Mouse (Mus musculus) cerebellum, postnatal 25 days (tissue): ENCODE measurements at regions not wholly inside any gene's neighbourhood (a gene's known extent, or its start where the extent isn't known, plus 50 kb on each side); places are given as distances from the start of the nearest gene placed in this dataset.

Experiments
- DNase-seq, 2 experiments: peaks; one replicate each; pipeline ENCODE4 v3.0.0; 2021; ENCODE audit warnings: mixed read lengths in 2 of 2

GRCm38 (mm10) chr14:99617374-99617773 is 318.9 kb downstream of the Klf5 start:
- DNase-seq: no peak

DNA sequence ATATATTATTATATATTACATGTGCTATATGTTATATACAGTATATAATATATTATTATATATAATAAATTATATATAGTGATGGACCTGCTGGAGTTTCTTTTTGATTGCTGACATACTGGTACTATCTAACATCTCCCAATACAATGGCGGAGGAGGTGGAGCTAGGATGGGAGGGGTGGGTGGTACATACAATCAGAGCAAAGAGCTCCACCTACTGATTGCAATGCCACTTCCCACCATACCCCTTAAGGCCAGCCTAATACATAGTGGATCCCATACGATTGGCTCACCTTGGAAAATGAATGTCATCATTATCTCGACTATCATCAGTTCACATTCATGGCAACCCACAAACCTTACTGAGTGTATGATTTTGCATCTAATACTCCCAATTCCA is 323.0 kb downstream of the Klf5 start:
- no peak for DNase-seq

DNA sequence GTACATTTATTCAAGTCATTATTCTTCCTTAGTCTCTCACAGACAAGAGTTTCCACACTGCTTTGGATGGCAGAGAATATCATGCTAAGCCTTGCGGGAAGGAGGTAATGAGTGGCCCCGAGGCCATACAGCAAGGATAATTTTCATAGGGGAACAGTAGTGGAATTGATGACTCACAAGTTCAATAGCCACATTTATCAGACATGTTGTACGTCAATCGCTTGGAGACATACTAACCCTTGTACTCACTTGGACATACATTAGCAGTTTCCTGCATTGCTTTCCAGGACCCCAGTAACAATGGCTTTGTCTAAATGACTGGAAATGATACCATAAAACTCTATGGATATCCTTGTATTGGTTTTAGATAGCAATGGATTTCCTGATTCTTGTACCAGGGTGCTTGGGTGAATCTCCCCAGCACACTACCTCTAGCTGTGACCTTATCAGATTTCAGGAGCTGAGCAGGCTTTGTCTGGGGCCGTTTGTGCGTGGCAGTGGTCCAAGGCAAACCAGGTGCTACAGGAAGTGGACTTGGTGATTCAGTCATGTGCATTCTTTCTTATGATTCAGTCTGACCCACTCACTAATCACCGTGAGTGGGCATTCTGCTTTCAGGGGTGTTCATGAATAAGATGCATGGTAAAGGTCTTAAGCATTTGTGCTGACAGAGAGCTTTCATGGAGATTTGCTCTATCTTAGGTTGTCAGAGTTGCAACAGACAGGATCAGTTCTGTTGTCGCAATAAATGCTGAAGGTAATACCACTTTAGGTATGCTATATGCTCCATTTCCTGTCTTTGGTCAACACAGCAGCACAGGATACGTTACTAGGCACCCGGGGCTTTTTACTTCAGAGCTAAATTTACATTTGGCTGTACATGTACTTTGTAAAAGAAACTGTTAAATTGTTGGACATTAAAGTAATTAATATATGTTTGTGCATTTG is 326.2 kb downstream of the Klf5 start:
- no peak for DNase-seq

DNA sequence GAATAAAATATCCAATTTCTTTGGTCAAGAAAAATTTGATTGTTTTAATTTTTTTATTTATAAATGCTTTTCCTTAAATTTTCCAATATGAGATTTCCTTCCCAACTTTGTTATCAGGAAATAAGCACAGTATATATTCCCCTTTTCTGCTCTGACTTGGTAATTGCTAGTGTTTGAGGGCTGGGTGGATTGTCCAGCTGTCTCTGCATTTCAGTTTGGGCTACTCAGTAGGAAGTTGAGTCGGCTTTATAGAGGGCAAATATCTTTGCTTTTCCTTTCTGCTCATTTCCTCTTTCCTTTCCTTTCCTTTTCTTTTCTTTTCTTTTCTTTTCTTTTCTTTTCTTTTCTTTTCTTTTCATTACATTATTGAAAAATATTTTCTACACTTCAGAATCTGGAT is 329.1 kb downstream of the Klf5 start:
- DNase-seq: no peak

- no peak for DNase-seq
Observed at GRCm38 (mm10) chr14:99631092-99631491, 332.6 kb downstream of the Klf5 start.

GRCm38 (mm10) chr14:99632444-99632843 is 334.0 kb downstream of the Klf5 start:
- DNase-seq: no peak

DNA sequence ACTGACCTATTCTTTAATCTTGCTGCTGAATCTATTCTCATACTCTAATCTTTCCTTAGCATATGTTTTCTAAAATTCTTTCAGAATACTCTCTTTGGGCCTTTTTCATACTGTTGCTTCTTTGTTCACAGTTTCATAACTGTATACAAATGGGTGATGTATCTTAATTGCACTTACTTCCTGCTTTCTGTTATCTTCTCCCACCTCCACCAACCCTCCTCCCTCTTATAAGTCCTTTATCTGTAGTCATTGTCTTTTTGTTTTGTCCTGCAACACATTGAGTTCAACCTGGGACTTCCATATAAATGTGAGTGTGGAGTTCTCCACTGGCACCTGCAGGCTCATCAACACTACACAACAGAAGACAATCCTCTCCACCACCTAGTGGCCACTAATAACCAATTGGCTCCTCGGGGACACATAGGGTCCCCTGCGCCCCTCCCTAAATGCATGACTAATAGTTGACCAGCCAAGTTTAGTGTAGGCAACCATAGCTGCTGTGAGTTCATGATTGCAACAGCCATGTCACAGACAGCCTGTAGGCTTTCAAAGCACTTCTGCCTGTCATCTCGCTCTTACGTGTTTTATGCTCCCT is 337.2 kb downstream of the Klf5 start:
- no peak for DNase-seq

GRCm38 (mm10) chr14:99641475-99642453 is 343.3 kb downstream of the Klf5 start:
- DNase-seq: no peak

DNA sequence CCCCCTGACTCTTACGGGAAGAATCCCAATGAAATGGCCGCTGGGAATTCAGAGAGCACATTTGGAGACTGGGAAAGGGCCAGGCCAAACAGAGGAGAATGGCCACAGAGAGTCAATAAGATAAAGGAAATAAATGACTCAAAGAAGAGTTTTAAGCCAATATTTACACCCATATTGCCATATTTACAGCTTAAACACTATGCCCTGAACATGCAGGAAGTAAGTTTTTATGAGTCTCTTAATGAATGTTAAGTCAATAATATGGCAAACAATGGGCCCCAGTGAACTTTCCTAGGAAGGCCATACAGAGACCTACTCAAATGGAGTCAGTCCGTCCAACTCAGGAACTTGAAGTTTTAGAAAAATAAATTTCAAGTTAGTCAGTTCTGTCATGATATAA is 347.8 kb downstream of the Klf5 start:
- no peak for DNase-seq

DNA sequence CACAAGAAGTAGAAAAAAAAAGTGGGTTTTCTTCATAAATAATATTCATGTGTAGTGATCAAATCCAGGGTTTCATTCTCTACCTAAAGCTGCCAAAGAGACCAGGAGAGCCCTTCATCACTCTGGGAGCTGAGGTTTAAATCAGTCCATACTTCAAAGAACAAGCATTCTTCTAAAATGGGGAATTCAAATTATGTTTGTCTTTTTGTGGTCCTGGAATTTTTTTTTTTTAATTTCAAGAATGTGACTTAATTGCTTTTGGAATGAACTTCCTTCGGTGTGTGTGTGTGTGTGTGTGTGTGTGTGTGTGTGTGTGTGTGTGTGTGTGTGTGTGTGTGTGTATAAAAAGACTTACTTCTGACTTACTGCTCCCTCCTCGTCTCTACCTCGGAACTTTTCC is 375.9 kb downstream of the Klf5 start:
- DNase-seq: no peak

DNA sequence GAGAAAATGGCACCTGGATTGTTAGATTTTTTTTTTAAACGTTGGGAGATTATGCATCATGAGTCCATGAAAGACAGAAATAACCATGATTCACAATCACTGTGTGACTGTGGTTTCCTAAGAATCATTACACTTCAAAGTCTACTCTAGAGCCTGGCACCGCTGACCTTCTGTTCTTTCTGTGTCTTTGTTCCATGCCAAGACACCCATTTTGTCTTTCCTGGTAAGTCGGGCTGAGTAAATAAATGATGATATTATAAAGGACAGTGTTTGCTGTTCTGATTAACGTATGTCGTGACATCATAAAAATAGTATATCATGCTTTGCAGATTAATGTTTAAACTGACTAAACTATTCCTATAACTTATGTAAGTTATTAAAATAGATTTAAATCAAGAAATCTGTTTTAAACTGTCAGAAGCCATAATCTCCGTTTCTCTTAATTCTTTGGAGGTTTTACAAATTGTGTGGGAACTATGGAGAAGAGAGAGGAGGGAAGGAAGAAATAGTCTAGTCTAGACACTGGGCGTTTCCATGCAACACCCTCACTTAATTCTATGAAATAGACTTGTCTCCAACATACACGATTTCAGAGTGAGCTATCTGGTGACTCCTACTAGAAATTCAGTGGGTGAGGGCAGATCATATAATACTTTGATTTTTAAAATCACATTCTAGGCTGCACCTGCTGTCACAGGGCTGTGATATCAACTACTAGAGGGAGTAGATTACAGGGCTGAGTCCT is 388.7 kb downstream of the Klf5 start:
- DNase-seq: no peak

DNA sequence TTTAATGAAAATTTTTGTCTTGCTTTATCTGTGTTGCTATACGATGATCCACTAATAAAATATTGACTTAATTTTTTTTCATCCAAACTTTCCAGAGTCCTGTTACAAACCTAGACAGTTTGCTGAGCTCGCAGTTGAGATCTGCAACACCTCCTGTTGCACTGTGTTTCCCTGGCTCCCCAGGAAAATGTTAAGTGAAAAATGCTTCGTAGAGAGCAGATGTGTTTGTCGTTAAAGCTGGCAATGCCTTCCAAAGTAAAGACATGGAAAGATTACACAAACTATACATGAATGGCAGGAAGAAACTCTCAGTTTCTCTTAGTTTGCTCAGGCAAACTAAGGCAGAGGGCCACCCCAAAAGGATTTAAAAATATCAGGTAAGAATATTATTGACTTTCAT is 389.9 kb downstream of the Klf5 start:
- no peak for DNase-seq

DNA sequence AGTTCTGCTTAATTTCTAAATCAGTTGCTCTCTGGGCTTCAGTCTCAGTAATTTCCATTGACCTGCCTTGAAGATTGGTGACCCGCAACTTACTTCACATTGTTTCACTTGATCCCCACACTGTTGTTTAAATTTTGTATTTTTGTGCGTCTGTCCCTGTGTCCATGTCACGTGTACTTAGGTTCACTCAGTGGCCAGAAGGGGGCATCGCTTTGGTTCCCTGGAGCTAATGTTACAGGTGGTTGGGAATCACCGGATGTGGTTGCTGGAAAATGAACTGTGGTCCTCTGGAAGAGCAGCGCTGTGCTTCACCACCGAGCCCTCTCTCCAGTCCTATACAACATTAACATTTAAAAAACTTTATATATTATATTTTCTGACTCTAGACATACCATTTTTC is 397.8 kb downstream of the Klf5 start:
- DNase-seq: no peak

- DNase-seq: no peak
Observed at GRCm38 (mm10) chr14:99699545-99699944, 401.1 kb downstream of the Klf5 start.

GRCm38 (mm10) chr14:99706004-99706403 is 407.5 kb downstream of the Klf5 start:
- no peak for DNase-seq

DNA sequence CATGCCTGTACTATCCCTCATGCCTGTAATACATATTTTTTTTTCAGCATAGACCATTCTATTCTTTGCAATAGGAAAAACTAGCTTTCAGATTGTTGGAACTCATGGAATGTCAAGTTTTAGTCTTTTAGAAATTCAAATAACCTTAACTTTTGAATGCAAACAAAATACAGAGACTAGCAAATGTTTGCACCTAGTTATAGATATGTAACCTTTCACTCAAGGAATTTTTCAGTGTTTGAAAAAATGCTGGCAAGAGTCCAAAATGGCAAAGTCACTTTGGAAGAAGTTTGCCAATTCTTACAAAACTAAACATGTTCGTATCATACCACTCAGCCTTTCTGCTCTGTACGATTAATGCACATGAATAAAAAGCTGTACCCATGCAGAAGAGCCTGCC is 409.6 kb downstream of the Klf5 start:
- DNase-seq: no peak

GRCm38 (mm10) chr14:99709764-99710163 is 411.3 kb downstream of the Klf5 start:
- no peak for DNase-seq

DNA sequence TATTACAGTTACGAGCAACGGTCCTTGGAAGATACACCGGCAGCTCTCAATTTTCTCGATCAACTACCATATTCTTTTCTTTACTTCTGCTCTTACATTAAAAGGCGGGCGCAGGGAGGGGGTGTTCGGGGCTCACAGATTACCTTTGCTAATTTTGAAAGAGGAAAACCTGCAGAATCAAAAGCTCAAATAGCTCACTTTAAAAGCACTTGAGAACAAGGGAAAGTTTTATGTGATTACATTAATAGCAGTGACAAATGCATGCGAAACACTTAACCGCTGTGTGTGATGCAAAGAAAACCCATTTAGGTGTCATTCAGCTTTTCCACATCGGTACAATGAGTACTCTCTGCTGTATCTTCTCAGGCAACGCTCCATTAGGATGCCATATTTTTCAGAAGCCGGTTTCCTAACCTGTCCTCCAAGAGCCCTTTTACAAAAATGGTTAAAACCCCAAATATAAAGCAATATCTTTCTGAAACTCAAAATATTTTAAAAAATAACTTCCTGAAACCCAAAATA is 412.2 kb downstream of the Klf5 start:
- DNase-seq: no peak

DNA sequence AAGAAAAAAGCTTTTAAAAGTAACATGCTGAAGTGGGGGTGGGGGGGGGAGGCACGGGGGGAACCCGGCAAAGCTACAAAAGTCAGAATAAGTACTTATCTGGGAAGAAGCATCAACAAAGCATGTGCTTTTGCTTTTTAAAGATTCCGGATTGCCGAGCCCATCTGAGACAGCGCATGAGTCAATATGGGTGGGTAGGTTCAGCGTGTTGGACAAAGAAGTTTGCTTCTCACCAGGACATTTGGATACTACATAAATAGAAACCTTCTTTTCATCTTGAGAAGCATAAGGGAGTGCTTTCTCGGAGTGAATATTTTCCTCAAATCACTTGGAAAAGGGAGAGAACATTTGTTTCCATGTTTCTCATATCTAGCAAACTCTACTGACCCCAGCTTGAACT is 414.1 kb downstream of the Klf5 start:
- DNase-seq: no peak

DNA sequence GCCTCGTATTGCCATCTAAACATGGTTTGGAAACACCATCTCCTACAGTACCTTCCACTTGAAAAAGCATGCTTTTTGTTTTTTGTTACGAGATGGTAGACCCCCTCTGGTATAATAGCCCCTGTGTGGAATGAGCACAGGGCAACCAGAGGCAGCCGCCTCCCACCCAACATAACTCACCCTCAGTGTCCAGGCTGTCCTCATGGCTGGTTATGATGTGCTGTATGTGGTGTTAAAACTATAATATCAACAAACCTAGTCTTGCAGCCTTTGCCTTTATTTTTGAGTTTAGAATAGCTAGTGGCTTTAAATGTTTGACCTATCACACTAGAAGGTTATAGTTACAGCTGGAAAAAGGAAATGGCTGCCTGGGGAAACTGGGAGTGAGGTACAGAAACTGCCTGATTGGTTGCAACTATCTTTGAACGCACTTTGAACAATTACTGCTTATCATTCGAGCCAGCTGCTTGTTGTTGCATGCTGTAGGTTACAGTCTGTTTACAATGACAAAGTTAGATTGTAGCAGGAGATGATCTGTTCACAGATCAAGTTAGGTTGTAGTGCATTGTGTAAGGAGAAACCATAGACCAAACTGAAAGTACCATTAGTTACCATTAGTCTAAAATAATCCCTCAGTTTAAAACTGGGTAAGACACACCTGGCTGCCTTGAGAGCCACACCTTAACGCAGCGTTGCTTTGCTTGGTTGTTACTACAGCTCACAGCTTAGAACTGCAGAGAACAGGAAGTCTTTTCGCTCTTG is 414.8 kb downstream of the Klf5 start:
- DNase-seq: no peak

- no peak for DNase-seq
Observed at GRCm38 (mm10) chr14:99733474-99734199, 435.1 kb downstream of the Klf5 start.
